8 mouse cellular contexts compared by ENCODE assay signal in genomic region chr11:94676308-94676707, GRCm38 (mm10). TPM values are rescaled to one million over a fixed set of nuclear protein-coding genes. Genes with fewer than 3 reads are reported as not detected.
DNase-seq lines count a peak whose midpoint lies in the region; ATAC-seq and TF ChIP-seq lines count a peak whose summit lies in the region.

No protein-coding gene starts in this region.

- H3K79me2 ChIP-seq in C2C12 (ENCODE audit: control insufficient read depth, insufficient read depth), result peaks cover 25% of the 10 kb centered on the region

- H3K79me3 ChIP-seq in C2C12 (ENCODE audit: low read depth), result peaks cover 6% of the 10 kb centered on the region

- H3K9me3 ChIP-seq in forebrain, embryonic 16.5 days (ENCODE audit: control insufficient read depth, low read length), result no peaks in the 10 kb centered on the region
- H3K9me3 ChIP-seq in liver, embryonic 16.5 days (replicated peaks; ENCODE audit: control insufficient read depth, low read length), result no peaks in the 10 kb centered on the region

- no peak overlapping the region for H3ac ChIP-seq in C2C12 (ENCODE audit: control insufficient read depth, insufficient read length, low read depth)

- peaks cover 20% of the 10 kb centered on the region for H3K4me1 ChIP-seq in forebrain, embryonic 16.5 days (replicated peaks; ENCODE audit: control insufficient read depth, insufficient read depth, low read length)
- H3K4me1 ChIP-seq in liver, embryonic 16.5 days (ENCODE audit: control insufficient read depth, low read depth, low read length), result peaks cover 5% of the 10 kb centered on the region

- no peak overlapping the region for H3K27ac ChIP-seq in forebrain, embryonic 16.5 days (ENCODE audit: low read length)
- no peak overlapping the region for H3K27ac ChIP-seq in liver, embryonic 16.5 days (ENCODE audit: low read length)

- H3K9ac ChIP-seq in forebrain, embryonic 16.5 days (replicated peaks; ENCODE audit: low read depth, low read length), result peak overlapping the region; percentile 96
- peak overlapping the region; percentile 80 for H3K9ac ChIP-seq in liver, embryonic 16.5 days (ENCODE audit: low read depth, low read length)

- no peaks in the 10 kb centered on the region for H3K27me3 ChIP-seq in C2C12 (ENCODE audit: control insufficient read depth, insufficient read depth, insufficient read length)
- H3K27me3 ChIP-seq in forebrain, embryonic 16.5 days (replicated peaks; ENCODE audit: control insufficient read depth, insufficient read depth, low read length), result no peaks in the 10 kb centered on the region
- no peaks in the 10 kb centered on the region; the same call in 1 of the 2 replicates for H3K27me3 ChIP-seq in liver, embryonic 16.5 days (ENCODE audit: control insufficient read depth, insufficient read depth, low read depth, low read length)

- no peak for TF ChIP-seq CTCF in C2C12 (IDR thresholded peaks at IDR 0.05; ENCODE audit: control insufficient read depth, insufficient read depth, insufficient read length)

- ATAC-seq in forebrain, embryonic 16.5 days, result no peak
- no peak for ATAC-seq in liver, embryonic 16.5 days (ENCODE audit: low read depth)

- H3K36me3 ChIP-seq in C2C12 (ENCODE audit: control insufficient read depth, insufficient read depth), result no peaks in the 10 kb centered on the region
- no peaks in the 10 kb centered on the region for H3K36me3 ChIP-seq in forebrain, embryonic 16.5 days (ENCODE audit: control insufficient read depth, insufficient read depth)
- no peaks in the 10 kb centered on the region for H3K36me3 ChIP-seq in liver, embryonic 16.5 days (ENCODE audit: control insufficient read depth, insufficient read depth)

- H3K4me2 ChIP-seq in forebrain, embryonic 16.5 days (ENCODE audit: low read length), result peak overlapping the region; percentile 81
- H3K4me2 ChIP-seq in liver, embryonic 16.5 days (ENCODE audit: low read depth, low read length), result peak overlapping the region; percentile 92

- WGBS in forebrain, embryonic 16.5 days, result 50% methylated on average over 4 of the region's 4 CpGs
- WGBS in liver, embryonic 16.5 days (ENCODE audit: insufficient replicate concordance), result 41% methylated on average over 4 of the region's 4 CpGs

- peak overlapping the region; percentile 59 for H3K4me3 ChIP-seq in C2C12 (ENCODE audit: insufficient read depth, poor library complexity, severe bottlenecking)
- H3K4me3 ChIP-seq in forebrain, embryonic 16.5 days (replicated peaks; ENCODE audit: low read length), result peak overlapping the region; percentile 92
- peak overlapping the region; percentile 81 for H3K4me3 ChIP-seq in liver, embryonic 16.5 days (ENCODE audit: low read depth, low read length)

- peak; percentile 16 for DNase-seq in embryo, embryonic 11 days
- DNase-seq in embryo, embryonic 10.5 days (ENCODE audit: low spot score), result no peak
- no peak for DNase-seq in layer of hippocampus, adult 9-11 months
- DNase-seq in retina, embryonic 14.5 days (ENCODE audit: low spot score), result no peak
- no peak for DNase-seq in thymus, postnatal 25 days

TF ChIP-seq in C2C12, 6 proteins besides CTCF, POLR2A, EP300 and RAD21:
- TF ChIP-seq USF1 (IDR thresholded peaks at IDR 0.05; ENCODE audit: low read depth) (no peak), MYOG (IDR thresholded peaks at IDR 0.05; ENCODE audit: control insufficient read depth, extremely low read depth, insufficient read length) (no peak), FOSL1 (IDR thresholded peaks at IDR 0.05; ENCODE audit: insufficient read depth, low read length, poor library complexity, severe bottlenecking) (no peak), MAX (IDR thresholded peaks at IDR 0.05) (no peak), MYOD1 (IDR thresholded peaks at IDR 0.05; ENCODE audit: control insufficient read depth, insufficient read length, low read depth) (no peak), CEBPB (IDR thresholded peaks at IDR 0.05; ENCODE audit: low read depth) (no peak)

RNA-seq across cellular contexts. Expression of gene Xylt2, which starts 1.0 kb away (rescaled TPM):
- 10.4 TPM for polyA plus RNA-seq in C2C12 (2012; fragmentation: generic; extraction: Trizol)
- 8.1 and 8.2 TPM in 2 replicates for polyA plus RNA-seq in forebrain, embryonic 16.5 days (2015; fragmentation: Nextera tagmentation; extraction: Ambion mirVana)
- 1.9 and 2.6 TPM in 2 replicates for polyA plus RNA-seq in liver, embryonic 16.5 days (2015; fragmentation: Nextera tagmentation; extraction: Ambion mirVana)

RNA-seq across cellular contexts. Expression of gene Eme1, which starts 22.5 kb away (rescaled TPM):
- polyA plus RNA-seq in C2C12 (2012; fragmentation: generic; extraction: Trizol), result 10.1 TPM
- polyA plus RNA-seq in forebrain, embryonic 16.5 days (2015; fragmentation: Nextera tagmentation; extraction: Ambion mirVana), result 8.2 and 8.9 TPM in 2 replicates
- 10.4 and 11.6 TPM in 2 replicates for polyA plus RNA-seq in liver, embryonic 16.5 days (2015; fragmentation: Nextera tagmentation; extraction: Ambion mirVana)

RNA-seq across cellular contexts. Expression of gene Mrpl27, which starts 22.7 kb away (rescaled TPM):
- 57.0 TPM for polyA plus RNA-seq in C2C12 (2012; fragmentation: generic; extraction: Trizol)
- 103 and 114 TPM in 2 replicates for polyA plus RNA-seq in forebrain, embryonic 16.5 days (2015; fragmentation: Nextera tagmentation; extraction: Ambion mirVana)
- 55.7 and 56.6 TPM in 2 replicates for polyA plus RNA-seq in liver, embryonic 16.5 days (2015; fragmentation: Nextera tagmentation; extraction: Ambion mirVana)

RNA-seq across cellular contexts. Expression of gene Gm11541, which starts 28.0 kb away (rescaled TPM):
- not detected for polyA plus RNA-seq in C2C12 (2012; fragmentation: generic; extraction: Trizol)
- not detected in 2 replicates for polyA plus RNA-seq in forebrain, embryonic 16.5 days (2015; fragmentation: Nextera tagmentation; extraction: Ambion mirVana)
- polyA plus RNA-seq in liver, embryonic 16.5 days (2015; fragmentation: Nextera tagmentation; extraction: Ambion mirVana), result not detected in 2 replicates

RNA-seq across cellular contexts. Expression of gene Lrrc59, which starts 46.7 kb away (rescaled TPM):
- polyA plus RNA-seq in C2C12 (2012; fragmentation: generic; extraction: Trizol), result 346 TPM
- 162 and 166 TPM in 2 replicates for polyA plus RNA-seq in forebrain, embryonic 16.5 days (2015; fragmentation: Nextera tagmentation; extraction: Ambion mirVana)
- 78.4 and 82.0 TPM in 2 replicates for polyA plus RNA-seq in liver, embryonic 16.5 days (2015; fragmentation: Nextera tagmentation; extraction: Ambion mirVana)
